Mouse (Mus musculus) hindlimb bud, embryonic 11.5 days (tissue): ENCODE measurements at regions not wholly inside any gene's neighbourhood (a gene's known extent, or its start where the extent isn't known, plus 50 kb on each side); places are given as distances from the start of the nearest gene placed in this dataset.
A peak's percentile ranks its signal among the peaks of the same experiment; 100 is the strongest.

Source experiments
- DNase-seq: peaks from one replicate; pipeline ENCODE4 v3.0.0-alpha.2; 2012; ENCODE audit warnings: low read depth, low spot score; ENCODE audit errors: extremely low spot score

DNA sequence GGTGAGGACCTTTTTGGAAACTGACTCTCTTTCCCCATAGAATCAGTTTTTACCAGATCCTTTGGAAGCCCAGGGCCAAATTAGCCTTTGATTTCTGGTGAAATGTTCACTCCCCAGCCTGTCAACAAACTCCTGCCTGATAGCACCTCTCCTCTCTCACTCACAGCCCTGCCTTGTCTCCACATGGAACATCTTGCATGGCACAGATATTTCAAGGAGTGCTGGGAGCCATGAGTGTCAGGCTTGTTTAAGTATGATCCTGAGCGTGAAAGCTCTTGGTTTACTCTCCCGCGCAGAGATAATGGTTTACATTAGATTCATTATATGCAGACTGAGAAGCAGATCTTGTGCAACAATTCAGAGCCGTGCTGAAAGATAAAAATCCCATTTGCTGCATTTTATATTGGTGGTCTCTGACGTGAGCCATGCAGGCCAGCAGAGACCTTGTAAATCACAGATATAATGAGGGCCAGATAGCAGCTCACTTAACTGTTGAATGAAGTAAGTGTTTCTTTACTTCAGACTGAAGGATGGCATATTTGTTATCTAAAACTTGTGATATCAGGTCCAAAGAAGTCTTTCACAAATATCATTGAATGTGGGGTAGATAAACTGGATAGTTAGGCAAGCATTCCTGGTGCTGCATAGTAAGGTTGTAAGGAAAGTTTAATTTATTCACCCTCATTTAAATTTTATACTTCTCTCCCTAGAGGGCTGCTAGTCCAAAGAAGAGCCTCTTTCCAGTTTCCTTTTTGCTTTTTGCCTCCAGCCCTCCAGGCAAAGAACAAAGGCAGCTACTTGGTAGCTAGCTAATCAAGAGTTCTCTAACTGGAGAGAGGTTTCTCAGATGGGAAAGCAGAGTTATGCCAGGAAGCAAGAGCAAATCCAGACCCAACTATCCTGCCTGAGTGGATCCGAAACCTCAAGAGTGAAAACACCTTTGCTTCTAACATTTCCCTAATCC lies 81.8 kb downstream of the Tbx18 start:
- no peak for DNase-seq

GRCm38 (mm10) chr9:87648317-87648716 lies 82.7 kb downstream of the Tbx18 start:
- DNase-seq, result no peak

DNA sequence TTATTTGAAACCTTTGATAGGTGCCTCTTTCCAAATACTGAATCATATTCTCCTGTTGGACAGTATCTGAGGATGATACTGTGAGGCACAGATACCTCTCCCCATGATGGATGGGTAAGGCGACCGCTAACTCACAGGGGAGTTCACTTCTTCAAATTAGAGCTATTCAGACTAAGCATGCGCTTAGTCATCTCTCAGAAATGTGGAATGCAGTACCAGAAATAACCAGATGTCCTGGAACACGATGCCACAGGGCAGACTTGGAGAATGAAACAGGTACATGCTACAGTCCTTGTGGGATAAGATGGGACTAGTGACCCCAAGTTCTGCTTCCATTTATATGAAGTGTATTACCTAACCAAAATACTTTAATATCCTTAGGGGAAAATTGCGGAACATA lies 86.0 kb downstream of the Tbx18 start:
- no peak for DNase-seq

DNA sequence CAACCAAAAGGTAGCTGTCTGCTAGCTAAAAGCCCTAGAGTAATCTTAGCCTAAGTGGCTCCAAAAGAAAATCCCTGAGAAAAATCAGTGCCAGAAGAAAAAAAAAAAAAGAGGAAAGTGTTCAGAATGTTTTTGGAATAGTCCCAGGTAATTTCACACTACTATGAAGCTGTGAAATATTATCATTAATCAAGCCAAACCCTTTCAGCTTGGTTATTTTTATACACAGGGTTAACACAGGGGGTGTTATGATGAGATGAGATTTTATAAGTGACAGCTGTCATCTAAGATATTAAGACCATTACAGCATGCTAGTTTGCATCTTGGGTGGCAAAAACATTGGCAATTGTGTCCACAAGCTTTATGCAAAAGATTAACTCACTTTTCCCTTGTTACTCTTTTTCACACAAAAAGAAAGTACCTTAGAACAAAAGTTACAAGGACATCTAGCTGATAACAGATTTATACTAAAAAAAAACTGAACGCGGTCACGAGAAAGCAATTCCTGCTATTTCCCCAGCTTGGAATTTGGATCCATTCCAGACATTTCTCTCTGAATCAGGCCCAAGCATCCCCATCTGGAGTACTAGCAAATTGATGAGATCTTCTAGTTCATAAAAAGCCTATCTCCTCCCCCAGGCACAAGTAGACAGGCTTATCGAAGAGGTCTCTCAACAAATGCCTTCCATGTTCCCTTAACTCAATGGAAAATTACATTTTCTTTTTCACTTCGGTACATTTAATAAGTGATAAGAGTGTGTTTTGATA lies 97.0 kb downstream of the Tbx18 start:
- no peak for DNase-seq

- DNase-seq, result no peak
Measured at GRCm38 (mm10) chr9:87626432-87626831, 104.6 kb downstream of the Tbx18 start.

GRCm38 (mm10) chr9:87618238-87618673 lies 112.8 kb downstream of the Tbx18 start:
- DNase-seq, result no peak

- no peak for DNase-seq
Measured at GRCm38 (mm10) chr9:87607878-87608631, 123.0 kb downstream of the Tbx18 start.

- DNase-seq, result no peak
Measured at GRCm38 (mm10) chr9:87575591-87575990, 155.5 kb downstream of the Tbx18 start.

DNA sequence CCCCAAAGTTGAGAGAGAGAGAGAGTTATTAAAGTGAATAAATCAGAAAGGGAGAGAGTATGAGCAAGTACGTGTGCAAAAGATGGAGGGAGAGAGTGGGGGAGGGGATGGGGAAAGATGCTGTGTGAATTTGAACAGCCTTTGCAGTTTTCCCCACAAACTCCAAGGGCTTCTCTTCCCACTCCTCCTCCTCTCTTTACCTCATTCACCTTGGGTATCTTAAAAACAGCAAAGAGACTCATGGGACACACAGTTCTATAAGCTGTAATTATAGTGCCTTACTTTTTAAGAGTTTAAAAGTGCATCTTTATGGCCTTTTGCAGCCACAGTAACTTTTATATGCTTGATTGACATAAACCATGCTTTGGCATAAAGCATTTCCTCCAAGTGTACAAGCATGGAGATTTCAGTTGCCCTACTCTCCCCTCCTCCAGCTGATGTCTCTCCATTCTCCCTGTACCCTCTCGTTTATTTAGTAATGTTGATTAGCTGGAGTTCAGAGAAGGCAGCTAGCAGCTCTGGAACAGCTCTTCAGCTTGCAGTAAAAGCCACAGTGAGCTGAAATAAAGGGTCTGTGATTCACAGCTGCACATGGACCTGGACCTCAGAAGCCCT lies 156.7 kb downstream of the Tbx18 start:
- DNase-seq, result no peak

- DNase-seq, result no peak
Measured at GRCm38 (mm10) chr9:87563244-87563643, 167.8 kb downstream of the Tbx18 start.

GRCm38 (mm10) chr9:87562796-87563195 lies 168.3 kb downstream of the Tbx18 start:
- no peak for DNase-seq

DNA sequence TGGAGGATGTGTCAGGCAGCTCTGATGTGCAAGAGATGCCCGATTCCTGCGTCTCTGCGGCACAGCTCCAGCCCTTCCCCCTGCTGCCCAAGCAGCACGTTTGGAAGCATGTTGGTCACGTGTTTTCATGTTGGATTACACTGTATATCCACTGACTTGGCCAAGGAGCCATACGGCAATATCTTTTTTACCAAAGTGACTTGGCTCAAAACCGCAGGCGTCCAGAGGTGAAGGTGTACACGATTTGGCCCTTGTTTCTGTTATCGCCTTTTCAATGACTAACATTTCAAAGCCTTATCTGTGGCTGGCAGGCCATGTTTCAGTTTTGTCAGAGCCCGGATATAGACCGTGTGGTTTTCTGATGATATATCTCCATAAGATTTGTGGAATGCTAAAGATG lies 173.2 kb downstream of the Tbx18 start:
- DNase-seq, result no peak

DNA sequence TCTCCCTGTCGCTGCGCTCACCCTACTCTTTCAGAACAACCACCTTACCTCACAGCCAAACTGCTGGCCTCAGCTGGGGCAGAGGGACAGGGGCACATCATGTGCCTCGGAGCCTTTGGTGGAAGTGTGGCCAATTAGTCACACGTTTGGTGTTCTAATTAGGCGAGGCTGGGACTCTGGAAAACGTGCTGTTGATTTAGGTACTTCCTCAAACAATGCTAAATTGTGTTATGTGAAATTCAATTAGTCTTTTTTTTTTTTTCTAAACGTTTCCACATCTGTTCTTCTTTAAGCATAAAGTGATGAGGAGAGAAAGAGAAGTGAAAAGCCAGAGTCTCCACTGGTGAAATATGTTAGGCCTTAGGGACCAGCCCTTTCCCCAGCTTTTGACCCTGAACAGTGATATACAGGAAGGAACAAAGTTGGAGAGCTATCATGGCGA lies 174.1 kb downstream of the Tbx18 start:
- DNase-seq, result peak; percentile 62

DNA sequence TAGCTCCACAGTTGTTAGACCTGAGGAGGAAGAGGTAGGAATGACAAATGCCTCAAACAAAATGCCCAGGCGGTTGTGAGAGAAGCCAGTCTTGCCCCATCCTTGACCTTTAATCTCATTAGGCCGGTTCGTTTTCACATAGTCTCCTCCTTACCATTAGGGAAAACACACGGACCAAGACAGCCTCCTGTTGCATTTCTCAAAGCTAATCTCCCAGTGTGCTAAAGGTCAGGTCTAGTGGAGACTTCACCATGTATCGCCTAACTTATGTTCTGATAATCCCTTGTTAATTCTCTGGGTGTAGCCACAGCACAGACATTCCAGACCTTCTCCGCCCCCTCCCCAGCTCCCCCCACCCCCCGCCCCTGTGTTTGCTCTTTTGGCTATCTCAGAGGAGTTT lies 174.5 kb downstream of the Tbx18 start:
- no peak for DNase-seq

- DNase-seq, result no peak
Measured at GRCm38 (mm10) chr9:87533182-87533581, 197.9 kb downstream of the Tbx18 start.

- no peak for DNase-seq
Measured at GRCm38 (mm10) chr9:87529908-87530307, 201.2 kb downstream of the Tbx18 start.

DNA sequence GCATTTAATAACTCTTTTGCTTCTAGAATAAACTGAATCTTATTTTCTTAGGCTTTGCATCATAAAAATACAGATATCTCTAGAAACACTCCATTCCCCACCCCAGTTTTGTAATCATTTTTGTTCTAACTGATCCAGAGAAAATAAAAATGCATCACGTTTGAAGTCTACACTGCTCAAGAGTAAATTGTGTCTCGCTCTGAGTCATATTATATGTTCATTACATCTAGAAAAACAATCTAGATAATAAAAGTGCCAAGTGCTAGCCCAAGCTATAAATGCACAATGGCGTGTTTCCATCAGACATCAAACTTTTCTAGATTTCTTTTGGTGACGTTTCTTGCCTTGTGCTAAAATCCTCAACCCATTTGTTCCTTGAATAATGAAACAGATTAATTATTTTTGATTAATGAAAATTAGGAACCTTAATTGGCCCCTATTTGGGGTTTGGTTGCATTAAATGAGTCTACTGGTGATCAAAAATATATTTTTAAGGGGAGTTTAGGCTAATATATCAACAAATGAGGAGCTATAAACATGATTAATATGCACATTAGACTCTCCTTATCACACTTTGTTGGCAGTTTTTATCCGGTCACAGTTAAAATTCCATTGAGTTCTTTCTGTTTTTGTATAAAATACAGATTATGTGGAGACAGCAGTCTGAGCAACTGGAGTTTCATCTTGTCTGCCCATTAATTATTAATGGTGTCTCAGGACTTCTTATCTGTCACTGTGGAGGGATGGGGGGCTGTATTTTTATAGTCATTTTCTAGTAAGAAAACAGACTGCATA lies 206.0 kb downstream of the Tbx18 start:
- no peak for DNase-seq

GRCm38 (mm10) chr9:87510683-87511082 lies 220.4 kb downstream of the Tbx18 start:
- DNase-seq, result no peak

DNA sequence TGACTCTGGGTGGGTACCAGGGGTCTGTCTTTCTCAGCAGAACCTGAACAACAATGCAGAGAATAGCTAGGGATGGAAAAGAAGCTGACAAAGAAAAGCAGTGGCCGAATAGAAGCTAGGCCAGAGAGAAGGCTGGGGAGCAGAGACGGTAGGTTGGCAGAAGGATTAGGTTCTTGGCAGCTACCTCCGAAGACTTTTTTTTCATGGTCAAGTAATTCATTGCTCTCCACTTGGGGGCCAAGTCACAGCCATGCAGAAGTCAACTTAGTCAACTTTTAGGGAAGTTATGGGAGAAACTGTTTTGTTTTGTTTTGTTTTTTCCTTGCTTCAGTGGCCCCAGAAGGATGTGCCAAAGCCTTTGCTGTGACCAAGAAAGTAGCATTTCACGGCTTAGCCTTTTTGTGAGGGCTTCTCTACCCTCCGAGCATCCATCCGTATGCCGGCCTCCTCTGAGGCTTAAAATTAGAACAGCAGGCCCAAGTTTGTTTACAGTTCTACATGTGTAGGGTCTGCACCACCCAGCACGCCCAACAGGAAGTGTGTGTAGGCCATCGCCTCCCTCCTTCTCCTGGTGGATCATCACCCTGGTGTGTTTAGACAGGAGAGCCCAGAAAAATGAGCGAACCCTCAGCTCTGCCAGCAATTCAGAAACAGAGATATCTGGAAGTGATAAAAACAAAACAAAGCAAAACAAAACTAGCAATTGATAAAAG lies 226.2 kb downstream of the Tbx18 start:
- no peak for DNase-seq
